8 mouse cellular contexts compared by ENCODE assay signal in genomic region chr14:60688509-60689205, GRCm38 (mm10). TPM values are rescaled to one million over a fixed set of nuclear protein-coding genes. Genes with fewer than 3 reads are reported as not detected.
A peak's percentile ranks its signal among the peaks of the same experiment; 100 is the strongest.
DNase-seq lines count a peak whose midpoint lies in the region; ATAC-seq and TF ChIP-seq lines count a peak whose summit lies in the region.

No protein-coding gene starts in this region.

- H3K9me3 ChIP-seq in MEL (replicated peaks; ENCODE audit: insufficient read depth, low read length), result no peaks in the 10 kb centered on the region
- no peaks in the 10 kb centered on the region for H3K9me3 ChIP-seq in forebrain, embryonic 14.5 days (replicated peaks; ENCODE audit: control insufficient read depth, low read length)
- H3K9me3 ChIP-seq in hindbrain, embryonic 15.5 days, result no peaks in the 10 kb centered on the region

- H3K9ac ChIP-seq in MEL (ENCODE audit: control insufficient read depth, low read depth, low read length, poor library complexity, severe bottlenecking), result no peak overlapping the region
- H3K9ac ChIP-seq in forebrain, embryonic 14.5 days (ENCODE audit: low read length), result no peak overlapping the region
- H3K9ac ChIP-seq in hindbrain, embryonic 15.5 days, result no peak overlapping the region

- ATAC-seq in forebrain, embryonic 14.5 days, result peak; percentile 66
- ATAC-seq in hindbrain, embryonic 15.5 days (ENCODE audit: low FRiP score, low read depth), result peak; percentile 49; the same call in 1 of the 2 replicates
- no peak for ATAC-seq in activated CD4-positive, CD25-positive, alpha-beta regulatory T cell, adult 4 months

- TF ChIP-seq EP300 in MEL (IDR thresholded peaks at IDR 0.05; ENCODE audit: low read depth in 1 of 2, low read length in 2 of 2), result no peak

- peak; percentile 63 for DNase-seq in MEL (ENCODE audit: low read depth, low spot score)
- DNase-seq in adrenal gland, postnatal 36 days, result peak; percentile 75 to 81
- peak; percentile 87 for DNase-seq in forebrain, embryonic 14.5 days (ENCODE audit: low spot score)
- peak; percentile 53 to 65 for DNase-seq in left cerebral cortex, adult 18-20 months (ENCODE audit: low spot score in 2 of 2)
- peak; percentile 79 for DNase-seq in lung, postnatal 36 days
- DNase-seq in retina, postnatal 7 days (ENCODE audit: low read depth, low spot score), result peak; percentile 65

- TF ChIP-seq RAD21 in MEL (IDR thresholded peaks at IDR 0.05; ENCODE audit: low read depth, low read length), result peak; percentile 91

- WGBS in forebrain, embryonic 14.5 days, result 25% methylated on average over 7 of the region's 7 CpGs
- WGBS in hindbrain, embryonic 15.5 days, result 19% methylated on average over 7 of the region's 7 CpGs

- TF ChIP-seq POLR2A in MEL (IDR thresholded peaks at IDR 0.05; ENCODE audit: control insufficient read depth in 1 of 2, insufficient read depth in 1 of 2, low read depth in 1 of 2, low read length in 2 of 2, poor library complexity in 1 of 2), result no peak

- H3K27ac ChIP-seq in MEL (ENCODE audit: control insufficient read depth, low read depth, low read length), result no peak overlapping the region
- H3K27ac ChIP-seq in forebrain, embryonic 14.5 days (ENCODE audit: low read depth, low read length), result no peak overlapping the region
- H3K27ac ChIP-seq in hindbrain, embryonic 15.5 days (replicated peaks), result no peak overlapping the region

- no peak overlapping the region for H3K4me2 ChIP-seq in forebrain, embryonic 14.5 days (ENCODE audit: low read length)
- H3K4me2 ChIP-seq in hindbrain, embryonic 15.5 days, result no peak overlapping the region

- peak; percentile 63 to 87 (median 73) for TF ChIP-seq CTCF in MEL (IDR thresholded peaks at IDR 0.05 in 2 of 3, conservative IDR thresholded peaks at IDR 0.05 in 1 of 3; ENCODE audit: control insufficient read depth in 1 of 3, insufficient read depth in 1 of 3, low read depth in 2 of 3, low read length in 3 of 3, poor library complexity in 1 of 3, severe bottlenecking in 1 of 3)

- no peaks in the 10 kb centered on the region for H3K4me1 ChIP-seq in MEL (ENCODE audit: control insufficient read depth in 1 of 2, insufficient read depth in 2 of 2, low read length in 2 of 2)
- H3K4me1 ChIP-seq in forebrain, embryonic 14.5 days (ENCODE audit: control insufficient read depth, insufficient read depth, low read length), result peaks cover 58% of the 10 kb centered on the region
- H3K4me1 ChIP-seq in hindbrain, embryonic 15.5 days (replicated peaks), result peaks cover 68% of the 10 kb centered on the region

- no peaks in the 10 kb centered on the region for H3K36me3 ChIP-seq in MEL (ENCODE audit: control insufficient read depth in 1 of 2, insufficient read depth in 2 of 2, low read length in 2 of 2)
- peaks cover 13% of the 10 kb centered on the region; the same call in 1 of the 2 replicates for H3K36me3 ChIP-seq in forebrain, embryonic 14.5 days (ENCODE audit: control insufficient read depth, insufficient read depth, low read length)
- no peaks in the 10 kb centered on the region for H3K36me3 ChIP-seq in hindbrain, embryonic 15.5 days

- no peak overlapping the region for H3K4me3 ChIP-seq in MEL (ENCODE audit: control insufficient read depth in 1 of 2, insufficient read depth in 1 of 2, low read depth in 2 of 2, low read length in 2 of 2)
- H3K4me3 ChIP-seq in forebrain, embryonic 14.5 days (ENCODE audit: low read depth, low read length), result no peak overlapping the region
- H3K4me3 ChIP-seq in hindbrain, embryonic 15.5 days, result no peak overlapping the region

- H3K79me2 ChIP-seq in MEL (ENCODE audit: control insufficient read depth, insufficient read depth, low read length, poor library complexity), result no peaks in the 10 kb centered on the region

- H3K27me3 ChIP-seq in MEL (ENCODE audit: control insufficient read depth in 1 of 2, insufficient read depth in 2 of 2, low read length in 2 of 2), result no peaks in the 10 kb centered on the region
- no peaks in the 10 kb centered on the region for H3K27me3 ChIP-seq in forebrain, embryonic 14.5 days (replicated peaks; ENCODE audit: control insufficient read depth, insufficient read depth, low read length)
- H3K27me3 ChIP-seq in hindbrain, embryonic 15.5 days, result no peaks in the 10 kb centered on the region

TF ChIP-seq in MEL, 35 proteins besides CTCF, POLR2A, EP300 and RAD21:
- TF ChIP-seq GATA1 (IDR thresholded peaks at IDR 0.05; ENCODE audit: low read depth, low read length), result no peak
- TF ChIP-seq ZC3H11A (IDR thresholded peaks at IDR 0.05; ENCODE audit: low read depth, low read length), result peak; percentile 81
- TF ChIP-seq SMC3 (IDR thresholded peaks at IDR 0.05; ENCODE audit: low read depth, low read length), result peak; percentile 88
- TF ChIP-seq ZKSCAN1 (IDR thresholded peaks at IDR 0.05; ENCODE audit: low read depth, low read length), result no peak

RNA-seq across cellular contexts. Expression of gene Spata13, which starts 54.9 kb away (rescaled TPM):
- total RNA-seq in MEL (2012; rRNA removed), result 0.33 and 0.39 TPM in 2 replicates
- 1 to 10 TPM in 1 of 2 experiments, not detected in 1; 1.5 TPM for polyA plus RNA-seq in MEL (2012; ENCODE audit: insufficient read depth in 1 of 2, insufficient read length in 2 of 2, low read depth in 1 of 2, low replicate concordance in 2 of 2, missing spikeins in 1 of 2)
- 100 to 1,000 TPM; 152 to 167 TPM for total RNA-seq in adrenal gland, postnatal 36 days (2021)
- polyA plus RNA-seq in forebrain, embryonic 14.5 days (2014; fragmentation: Nextera tagmentation; extraction: Ambion mirVana), result 36.6 and 45.8 TPM in 2 replicates
- polyA plus RNA-seq in hindbrain, embryonic 15.5 days (2015; fragmentation: Nextera tagmentation; extraction: Ambion mirVana), result 20.5 and 26.8 TPM in 2 replicates
- total RNA-seq in left cerebral cortex, adult 18-20 months (2021), result 10 to 100 TPM; 17.3 to 18.2 TPM
- 100 to 1,000 TPM in 1 of 2 experiments, 10 to 100 TPM in 1; 85.7 to 107 TPM for polyA plus RNA-seq in activated CD4-positive, CD25-positive, alpha-beta regulatory T cell, adult 4 months (2017; shearing (Covaris generic))
